Mouse (Mus musculus) cerebellum, adult 2 months (tissue): ENCODE data around the gene Ak2. TPM values are rescaled to one million over a fixed set of nuclear protein-coding genes. Genes with fewer than 3 reads are reported as not detected.

Experiments
- DNase-seq, 2 experiments: peaks; one replicate each; pipeline ENCODE4 v3.0.0; 2021
- H3K27ac ChIP-seq: fragments of 200-500 bp; 2 replicates; pipeline ENCODE4 v1.5.1; 2012; ENCODE audit warnings: low read length, control low read depth, inconsistent platforms; ENCODE audit not compliant: insufficient read depth
- H3K27me3 ChIP-seq: fragments of 200-500 bp; 2 replicates; pipeline ENCODE4 v1.6.1; 2012; ENCODE audit warnings: inconsistent platforms, mild to moderate bottlenecking, low read length, moderate library complexity; ENCODE audit not compliant: control insufficient read depth, insufficient read depth
- H3K4me1 ChIP-seq: fragments of 200-500 bp; 2 replicates; pipeline ENCODE4 v1.6.1; 2011; ENCODE audit warnings: low read length; ENCODE audit not compliant: control insufficient read depth, insufficient read depth
- H3K4me3 ChIP-seq: fragments of 200-500 bp; replicated peaks from 2 replicates; pipeline ENCODE3; 2011; ENCODE audit warnings: mild to moderate bottlenecking, low read depth, low read length, control low read depth; ENCODE audit not compliant: insufficient read depth
- CTCF ChIP-seq: fragments of 200-500 bp; IDR thresholded peaks from 2 replicates; pipeline ENCODE4 v1.5.1; 2011; ENCODE audit warnings: low read depth, mild to moderate bottlenecking, control low read depth, low read length, moderate library complexity, borderline replicate concordance; ENCODE audit not compliant: insufficient read depth
- POLR2A ChIP-seq: fragments of 200-500 bp; IDR thresholded peaks from 2 replicates; pipeline ENCODE4 v1.6.1; 2011; ENCODE audit warnings: low read length, control low read depth, borderline replicate concordance; ENCODE audit not compliant: insufficient read depth
- WGBS: fragments of 180-500 bp; shearing (Covaris S2); methylation state at CpG from one replicate; pipeline ENCODE4 v1.1.7; 2018; 5-methylcytosine and 5-hydroxymethylcytosine counted together
- polyA plus RNA-seq: library from polyadenylated mRNA; depleted of rRNA; stranded (reverse); fragments of >200 nt; gene quantifications from 2 replicates; pipeline ENCODE4 v1.2.3, GENCODE M21; 2012

The Ak2 gene
- polyA plus RNA-seq, 1 experiment: 43.9 TPM

GRCm38 (mm10) chr4:128978634-128979033, 13.1 kb upstream of the Ak2 start:
- TF ChIP-seq POLR2A (no peak), CTCF (no peak)
- DNase-seq: no peak
- Histone ChIP-seq H3K4me3 (no peak overlapping the region), H3K4me1 (no peaks in the 10 kb centered on the region), H3K27me3 (no peaks in the 10 kb centered on the region), H3K27ac (no peak overlapping the region)
- WGBS: 74% methylated on average over 1 of the region's 1 CpGs

- TF ChIP-seq CTCF (no peak), POLR2A (no peak)
- Histone ChIP-seq H3K27ac (no peak overlapping the region), H3K27me3 (no peaks in the 10 kb centered on the region), H3K4me1 (no peaks in the 10 kb centered on the region), H3K4me3 (no peak overlapping the region)
- DNase-seq: no peak
- 83% methylated on average over 12 of the region's 12 CpGs for WGBS
These were observed 10.6 kb upstream of the Ak2 start for GRCm38 (mm10) chr4:128980890-128981832.

GRCm38 (mm10) chr4:128981833-128982180, 10.0 kb upstream of the Ak2 start:
- H3K4me1 ChIP-seq: no peaks in the 10 kb centered on the region
- no peak overlapping the region for H3K4me3 ChIP-seq
- H3K27ac ChIP-seq: no peak overlapping the region
- WGBS: 80% methylated on average over 11 of the region's 11 CpGs
- TF ChIP-seq CTCF: no peak
- no peak for TF ChIP-seq POLR2A
- H3K27me3 ChIP-seq: no peaks in the 10 kb centered on the region
- DNase-seq: no peak

GRCm38 (mm10) chr4:128983151-128983550, 8.6 kb upstream of the Ak2 start:
- no peak overlapping the region for H3K27ac ChIP-seq
- 45% methylated on average over 2 of the region's 2 CpGs for WGBS
- H3K4me3 ChIP-seq: no peak overlapping the region
- no peak for DNase-seq
- no peak for TF ChIP-seq POLR2A
- TF ChIP-seq CTCF: no peak
- H3K27me3 ChIP-seq: no peaks in the 10 kb centered on the region
- no peaks in the 10 kb centered on the region for H3K4me1 ChIP-seq

- 62% methylated on average over 2 of the region's 2 CpGs for WGBS
These were observed 8.1 kb upstream of the Ak2 start for GRCm38 (mm10) chr4:128983656-128984055.

GRCm38 (mm10) chr4:128984600-128984999, 7.2 kb upstream of the Ak2 start:
- Histone ChIP-seq H3K27ac (no peak overlapping the region), H3K27me3 (no peaks in the 10 kb centered on the region), H3K4me1 (no peaks in the 10 kb centered on the region), H3K4me3 (no peak overlapping the region)
- 75% methylated on average over 3 of the region's 3 CpGs for WGBS
- DNase-seq: no peak
- TF ChIP-seq CTCF (no peak), POLR2A (no peak)

More at GRCm38 (mm10) chr4:128983656-128984055, 8.1 kb upstream of the Ak2 start:
- H3K27me3 ChIP-seq: no peaks in the 10 kb centered on the region
- H3K4me3 ChIP-seq: no peak overlapping the region
- no peaks in the 10 kb centered on the region for H3K4me1 ChIP-seq
- no peak for DNase-seq
- TF ChIP-seq POLR2A (no peak), CTCF (no peak)
- H3K27ac ChIP-seq: no peak overlapping the region

- H3K27ac ChIP-seq: no peak overlapping the region
- no peak for TF ChIP-seq POLR2A
- no peak for TF ChIP-seq CTCF
- H3K27me3 ChIP-seq: no peaks in the 10 kb centered on the region
- peaks cover 1% of the 10 kb centered on the region; the same call in 1 of the 2 replicates for H3K4me1 ChIP-seq
- no peak for DNase-seq
- 60% methylated on average over 3 of the region's 3 CpGs for WGBS
- no peak overlapping the region for H3K4me3 ChIP-seq
These were observed 2.8 kb upstream of the Ak2 start for GRCm38 (mm10) chr4:128988911-128989310.

GRCm38 (mm10) chr4:128989678-128990077, 2.1 kb upstream of the Ak2 start:
- DNase-seq: no peak
- Histone ChIP-seq H3K4me3 (no peak overlapping the region), H3K4me1 (peaks cover 9% of the 10 kb centered on the region), H3K27ac (no peak overlapping the region), H3K27me3 (no peaks in the 10 kb centered on the region)
- WGBS: 40% methylated on average over 11 of the region's 11 CpGs
- no peak for TF ChIP-seq CTCF
- TF ChIP-seq POLR2A: no peak
